Mouse (Mus musculus): ENCODE measurements around the gene Ankrd13a. TPM values are rescaled to one million over a fixed set of nuclear protein-coding genes. Genes with fewer than 3 reads are reported as not detected.
"Not testable (repeated sequence)": the region's sequence is repeated elsewhere in the genome, so short reads cannot be mapped to it uniquely, and the experiment has no call there.

The Ankrd13a gene
- polyA plus RNA-seq, 1 experiment, result 118 TPM

GRCm38 (mm10) chr5:114851565-114852236, 77.2 kb downstream of the Ankrd13a start:
- WGBS, result 80% methylated on average over 20 of the region's 20 CpGs
- no peak for DNase-seq

DNA sequence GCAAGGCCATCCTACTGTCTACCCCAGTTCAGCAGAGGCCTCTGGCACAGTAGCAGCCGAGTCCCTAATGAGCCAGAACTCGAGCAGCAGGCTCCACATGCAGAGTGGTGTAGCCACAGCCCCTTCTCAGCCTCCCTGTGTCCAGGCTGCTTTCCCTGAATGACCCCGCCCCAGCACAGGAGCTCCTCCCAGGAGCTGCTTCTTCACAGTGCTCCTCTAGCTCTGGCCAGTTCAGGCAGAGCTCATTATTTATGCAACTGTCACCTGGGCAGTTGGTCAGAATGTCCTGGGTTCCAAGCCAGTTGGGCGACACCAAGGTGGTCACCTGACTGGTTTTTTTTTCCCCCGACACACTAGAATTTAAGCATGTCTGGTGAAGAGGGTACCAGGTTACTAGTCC, 78.9 kb downstream of the Ankrd13a start, which contains the start of gene 4930519G04Rik:
TSS of gene 4930519G04Rik (plus strand) at position 301 of the 400 bp plus-strand sequence.
- H3K27me3 ChIP-seq (ENCODE audit: control insufficient read depth, insufficient read depth, low read length); H3K4me3 ChIP-seq (ENCODE audit: control insufficient read depth, insufficient read depth, low read length); H3K36me3 ChIP-seq (ENCODE audit: control insufficient read depth, insufficient read depth, low read length); H3K4me1 ChIP-seq (replicated peaks; ENCODE audit: control insufficient read depth, insufficient read depth, low read length); H3K27ac ChIP-seq (ENCODE audit: control insufficient read depth, insufficient read depth, low read length); DNase-seq: not testable (repeated sequence)
- WGBS, result 94% methylated on average over 3 of the region's 5 CpGs

More at GRCm38 (mm10) chr5:114851565-114852236, 77.2 kb downstream of the Ankrd13a start:
- no peak overlapping the region for H3K4me3 ChIP-seq (ENCODE audit: control insufficient read depth, insufficient read depth, low read length)
- no peaks in the 10 kb centered on the region for H3K4me1 ChIP-seq (replicated peaks; ENCODE audit: control insufficient read depth, insufficient read depth, low read length)
- H3K27me3 ChIP-seq (ENCODE audit: control insufficient read depth, insufficient read depth, low read length), result no peaks in the 10 kb centered on the region
- no peaks in the 10 kb centered on the region for H3K36me3 ChIP-seq (ENCODE audit: control insufficient read depth, insufficient read depth, low read length)
- no peak overlapping the region for H3K27ac ChIP-seq (ENCODE audit: control insufficient read depth, insufficient read depth, low read length)
- no peak for TF ChIP-seq CTCF (IDR thresholded peaks at IDR 0.05; ENCODE audit: borderline replicate concordance, control insufficient read depth, extremely low read depth, insufficient read depth, low read length, poor library complexity)
- TF ChIP-seq POLR2A (IDR thresholded peaks at IDR 0.05; ENCODE audit: control insufficient read depth, extremely low read depth, insufficient read depth, low read length, poor library complexity), result no peak

Other genes starting within 250 kb of the Ankrd13a start
- gene Fam222a, start 206.7 kb upstream of the Ankrd13a start, polyA plus RNA-seq (2012; rRNA removed), result 15.3 and 18.4 TPM in 2 replicates
- gene Trpv4, start 116.3 kb upstream of the Ankrd13a start, polyA plus RNA-seq (2012; rRNA removed), result 4.2 and 6.5 TPM in 2 replicates
- gene Gltp, start 83.7 kb upstream of the Ankrd13a start, polyA plus RNA-seq (2012; rRNA removed), result 237 and 275 TPM in 2 replicates
- 24.4 and 25.6 TPM in 2 replicates for gene Tchp, start 66.9 kb upstream of the Ankrd13a start, polyA plus RNA-seq (2012; rRNA removed)
- 221 and 232 TPM in 2 replicates for gene Git2, start 840 bp downstream of the Ankrd13a start, polyA plus RNA-seq (2012; rRNA removed)
- 46.4 and 53.8 TPM in 2 replicates for gene 1500011B03Rik, start 48.8 kb downstream of the Ankrd13a start, polyA plus RNA-seq (2012; rRNA removed)
- not detected in 2 replicates for gene 4930519G04Rik, start 79.0 kb downstream of the Ankrd13a start, polyA plus RNA-seq (2012; rRNA removed)
- gene Gm9936, start 84.0 kb downstream of the Ankrd13a start, polyA plus RNA-seq (2012; rRNA removed), result 0.04 TPM in 1 of 2 replicates, not detected in the other
- 22.0 and 31.7 TPM in 2 replicates for gene Oasl2, start 122.3 kb downstream of the Ankrd13a start, polyA plus RNA-seq (2012; rRNA removed)
- 20.1 and 20.7 TPM in 2 replicates for gene Oasl1, start 148.6 kb downstream of the Ankrd13a start, polyA plus RNA-seq (2012; rRNA removed)
- gene 2210016L21Rik, start 167.5 kb downstream of the Ankrd13a start, polyA plus RNA-seq (2012; rRNA removed), result 25.6 and 29.9 TPM in 2 replicates
- gene Hnf1a, start 196.4 kb downstream of the Ankrd13a start, polyA plus RNA-seq (2012; rRNA removed), result 4.0 and 4.1 TPM in 2 replicates
- 112 and 124 TPM in 2 replicates for gene Sppl3, start 236.5 kb downstream of the Ankrd13a start, polyA plus RNA-seq (2012; rRNA removed)

Data from thymus, adult 2 months (tissue).